Mouse (Mus musculus): ENCODE data around the gene Yy1. TPM values are rescaled to one million over a fixed set of nuclear protein-coding genes. Genes with fewer than 3 reads are reported as not detected.

The Yy1 gene
- polyA plus RNA-seq, 1 experiment = 15.2 TPM

DNA sequence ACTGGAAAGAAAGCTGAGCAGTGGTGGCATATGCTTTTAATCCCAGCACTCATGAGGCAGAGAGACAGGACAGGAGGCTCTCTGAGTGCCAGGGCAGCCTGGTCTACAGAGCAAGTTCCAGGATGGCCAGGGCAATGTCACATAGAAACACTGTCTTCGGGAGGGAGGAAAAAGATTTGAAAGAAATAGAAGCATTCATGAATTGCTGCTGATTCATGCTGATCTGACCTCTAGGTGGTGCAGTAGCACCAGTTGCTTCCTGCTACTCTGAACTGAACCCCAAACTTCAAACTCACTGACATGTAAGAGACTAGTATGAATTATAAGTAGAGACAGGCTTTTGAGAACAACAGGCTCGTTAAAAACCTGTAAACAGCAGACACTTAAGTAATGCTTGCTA is 18.4 kb downstream of the Yy1 start:
- DNase-seq (ENCODE audit: low read depth in 1 of 2, low spot score in 2 of 2) = peak in 1 of 2 experiments; percentile 20
- Histone ChIP-seq H3K27ac (ENCODE audit: insufficient read depth, low read length) (no peak overlapping the region), H3K36me3 (ENCODE audit: control insufficient read depth, insufficient read depth, low read length) (peaks cover 14% of the 10 kb centered on the region), H3K27me3 (ENCODE audit: control insufficient read depth, insufficient read depth, low read length) (no peaks in the 10 kb centered on the region), H3K4me1 (ENCODE audit: control insufficient read depth, insufficient read depth, insufficient read length) (no peaks in the 10 kb centered on the region; the same call in 1 of the 2 replicates), H3K4me3 (ENCODE audit: extremely low read depth, insufficient read depth, insufficient read length) (no peak overlapping the region)
- 14% methylated on average over 2 of the region's 2 CpGs for WGBS
- peak; percentile 34; the same call in 1 of the 2 replicates for TF ChIP-seq CTCF (IDR thresholded peaks at IDR 0.05; ENCODE audit: extremely low read depth, insufficient read depth, insufficient read length, insufficient replicate concordance)
- TF ChIP-seq POLR2A (IDR thresholded peaks at IDR 0.05; ENCODE audit: low read depth, low read length) = no peak

DNA sequence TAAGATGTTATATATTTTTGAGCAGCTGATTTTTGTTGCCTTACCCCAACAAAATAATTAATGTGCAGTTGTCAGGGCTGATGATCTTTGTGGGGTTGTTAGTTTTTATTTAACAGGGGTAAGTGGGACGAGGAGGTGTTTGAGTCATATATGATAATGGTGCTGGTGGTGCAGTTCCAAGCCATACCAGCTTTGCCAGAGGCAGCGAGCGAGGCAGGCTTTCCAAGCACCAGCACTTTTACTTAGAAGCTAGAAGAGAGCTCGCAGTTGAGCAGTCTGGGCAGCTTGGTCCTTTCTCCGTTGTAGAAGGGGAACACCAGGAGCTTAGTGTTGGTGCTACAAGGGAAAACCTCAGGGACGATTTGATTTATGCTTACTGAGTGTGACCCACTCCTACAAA is 19.7 kb downstream of the Yy1 start:
- no peak for TF ChIP-seq POLR2A (IDR thresholded peaks at IDR 0.05; ENCODE audit: low read depth, low read length)
- TF ChIP-seq CTCF (IDR thresholded peaks at IDR 0.05; ENCODE audit: extremely low read depth, insufficient read depth, insufficient read length, insufficient replicate concordance) = no peak
- H3K4me3 ChIP-seq (ENCODE audit: extremely low read depth, insufficient read depth, insufficient read length) = no peak overlapping the region
- WGBS = 86% methylated on average over 6 of the region's 6 CpGs

DNA sequence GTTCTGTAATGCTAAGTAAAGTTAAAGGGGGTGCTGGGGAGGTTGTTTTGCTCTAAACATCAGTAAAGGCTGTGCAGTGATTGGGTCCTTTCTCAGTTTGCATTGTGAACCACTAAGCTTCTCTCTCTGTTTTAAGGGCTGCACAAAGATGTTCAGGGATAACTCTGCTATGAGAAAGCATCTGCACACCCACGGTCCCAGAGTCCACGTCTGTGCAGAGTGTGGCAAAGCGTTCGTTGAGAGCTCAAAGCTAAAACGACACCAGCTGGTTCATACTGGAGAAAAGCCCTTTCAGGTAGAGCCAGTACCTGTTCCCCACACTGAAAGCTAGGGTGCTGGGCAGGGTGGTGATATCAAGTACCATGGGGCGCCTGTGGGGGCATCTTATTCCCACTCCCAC is 21.7 kb downstream of the Yy1 start:
- H3K4me3 ChIP-seq (ENCODE audit: extremely low read depth, insufficient read depth, insufficient read length) = no peak overlapping the region
- TF ChIP-seq POLR2A (IDR thresholded peaks at IDR 0.05; ENCODE audit: low read depth, low read length) = no peak
- no peak for TF ChIP-seq CTCF (IDR thresholded peaks at IDR 0.05; ENCODE audit: extremely low read depth, insufficient read depth, insufficient read length, insufficient replicate concordance)
- no peak overlapping the region for H3K27ac ChIP-seq (ENCODE audit: insufficient read depth, low read length)
- no peak for DNase-seq (ENCODE audit: low read depth in 1 of 2, low spot score in 2 of 2)
- no peaks in the 10 kb centered on the region; the same call in 1 of the 2 replicates for H3K4me1 ChIP-seq (ENCODE audit: control insufficient read depth, insufficient read depth, insufficient read length)
- WGBS = 95% methylated on average over 6 of the region's 6 CpGs
- H3K36me3 ChIP-seq (ENCODE audit: control insufficient read depth, insufficient read depth, low read length) = peaks cover 10% of the 10 kb centered on the region
- no peaks in the 10 kb centered on the region for H3K27me3 ChIP-seq (ENCODE audit: control insufficient read depth, insufficient read depth, low read length)

More for the DNA sequence above, 19.7 kb downstream of the Yy1 start:
- H3K27me3 ChIP-seq (ENCODE audit: control insufficient read depth, insufficient read depth, low read length) = no peaks in the 10 kb centered on the region
- H3K27ac ChIP-seq (ENCODE audit: insufficient read depth, low read length) = no peak overlapping the region
- peaks cover 12% of the 10 kb centered on the region for H3K36me3 ChIP-seq (ENCODE audit: control insufficient read depth, insufficient read depth, low read length)
- no peaks in the 10 kb centered on the region; the same call in 1 of the 2 replicates for H3K4me1 ChIP-seq (ENCODE audit: control insufficient read depth, insufficient read depth, insufficient read length)
- DNase-seq (ENCODE audit: low read depth in 1 of 2, low spot score in 2 of 2) = no peak

DNA sequence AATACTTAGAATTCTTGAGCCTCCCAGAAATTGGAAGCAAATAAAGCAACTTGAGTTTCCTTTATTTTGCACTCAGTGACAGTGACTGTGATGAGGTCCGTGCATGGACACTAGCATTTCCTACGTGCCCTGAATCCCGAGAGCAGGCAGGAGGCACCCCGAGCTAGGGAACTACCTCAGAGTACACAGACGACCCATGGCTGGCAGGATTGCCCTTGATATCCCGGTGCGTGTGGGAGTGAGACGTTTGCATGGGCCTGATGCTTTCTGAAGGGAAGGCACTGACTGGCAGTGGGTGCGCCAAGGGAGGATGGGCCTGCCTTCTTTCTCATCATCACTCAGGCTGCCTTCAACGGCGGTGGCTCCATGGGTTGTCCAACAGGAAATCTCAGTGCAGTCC is 23.8 kb downstream of the Yy1 start:
- Histone ChIP-seq H3K27ac (ENCODE audit: insufficient read depth, low read length) (no peak overlapping the region), H3K4me1 (ENCODE audit: control insufficient read depth, insufficient read depth, insufficient read length) (no peaks in the 10 kb centered on the region), H3K27me3 (ENCODE audit: control insufficient read depth, insufficient read depth, low read length) (no peaks in the 10 kb centered on the region), H3K4me3 (ENCODE audit: extremely low read depth, insufficient read depth, insufficient read length) (no peak overlapping the region), H3K36me3 (ENCODE audit: control insufficient read depth, insufficient read depth, low read length) (peaks cover 10% of the 10 kb centered on the region)
- DNase-seq (ENCODE audit: low read depth in 1 of 2, low spot score in 2 of 2) = no peak
- no peak for TF ChIP-seq POLR2A (IDR thresholded peaks at IDR 0.05; ENCODE audit: low read depth, low read length)
- TF ChIP-seq CTCF (IDR thresholded peaks at IDR 0.05; ENCODE audit: extremely low read depth, insufficient read depth, insufficient read length, insufficient replicate concordance) = no peak
- WGBS = 87% methylated on average over 11 of the region's 11 CpGs

DNA sequence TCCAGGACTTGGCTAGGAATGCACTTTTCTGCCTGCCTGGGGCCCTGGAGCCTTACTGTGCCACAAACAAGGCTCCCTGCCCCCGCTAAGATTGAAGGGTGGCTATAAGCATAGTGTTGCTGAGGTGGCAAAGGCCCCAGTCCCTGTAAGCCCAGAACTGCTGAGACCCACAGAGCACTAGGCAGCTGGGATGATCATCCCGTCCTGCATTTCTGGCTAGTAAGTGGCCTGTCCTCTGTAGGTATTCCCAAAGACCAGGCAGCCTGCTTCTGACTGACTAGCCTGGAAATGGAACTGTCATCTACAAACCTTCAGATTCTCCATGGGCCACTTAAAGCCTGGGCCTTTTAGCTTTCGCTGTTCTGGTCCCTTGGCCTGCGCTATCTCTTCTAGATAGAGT is 27.7 kb downstream of the Yy1 start:
- H3K36me3 ChIP-seq (ENCODE audit: control insufficient read depth, insufficient read depth, low read length) = peaks cover 3% of the 10 kb centered on the region
- no peak for DNase-seq (ENCODE audit: low read depth in 1 of 2, low spot score in 2 of 2)
- H3K27me3 ChIP-seq (ENCODE audit: control insufficient read depth, insufficient read depth, low read length) = no peaks in the 10 kb centered on the region
- no peak for TF ChIP-seq POLR2A (IDR thresholded peaks at IDR 0.05; ENCODE audit: low read depth, low read length)
- no peak for TF ChIP-seq CTCF (IDR thresholded peaks at IDR 0.05; ENCODE audit: extremely low read depth, insufficient read depth, insufficient read length, insufficient replicate concordance)
- no peak overlapping the region for H3K4me3 ChIP-seq (ENCODE audit: extremely low read depth, insufficient read depth, insufficient read length)
- H3K4me1 ChIP-seq (ENCODE audit: control insufficient read depth, insufficient read depth, insufficient read length) = no peaks in the 10 kb centered on the region
- H3K27ac ChIP-seq (ENCODE audit: insufficient read depth, low read length) = no peak overlapping the region
- 94% methylated on average over 4 of the region's 4 CpGs for WGBS

DNA sequence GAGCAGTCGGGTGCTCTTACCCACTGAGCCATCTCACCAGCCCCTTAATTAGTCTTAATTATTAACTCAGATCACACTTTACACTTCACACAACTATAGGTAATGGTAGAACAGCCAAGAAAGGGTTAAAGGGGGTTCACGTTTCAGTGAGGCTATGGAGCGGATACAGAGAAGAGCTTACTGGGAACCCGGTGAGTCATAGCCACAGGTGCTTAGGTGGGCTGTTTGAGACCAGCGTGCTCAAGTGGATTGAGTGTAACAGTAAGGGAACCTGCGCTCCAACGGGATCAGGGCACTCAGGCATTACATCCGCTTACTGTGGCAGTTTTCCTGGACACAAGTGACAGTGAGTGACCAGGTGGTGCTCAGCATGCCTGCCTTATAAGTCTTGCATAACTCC is 30.3 kb downstream of the Yy1 start:
- WGBS = 84% methylated on average over 8 of the region's 8 CpGs
- H3K4me3 ChIP-seq (ENCODE audit: extremely low read depth, insufficient read depth, insufficient read length) = no peak overlapping the region
- H3K36me3 ChIP-seq (ENCODE audit: control insufficient read depth, insufficient read depth, low read length) = peaks cover 5% of the 10 kb centered on the region
- no peak for DNase-seq (ENCODE audit: low read depth in 1 of 2, low spot score in 2 of 2)
- no peaks in the 10 kb centered on the region for H3K4me1 ChIP-seq (ENCODE audit: control insufficient read depth, insufficient read depth, insufficient read length)
- no peak overlapping the region for H3K27ac ChIP-seq (ENCODE audit: insufficient read depth, low read length)
- no peak for TF ChIP-seq CTCF (IDR thresholded peaks at IDR 0.05; ENCODE audit: extremely low read depth, insufficient read depth, insufficient read length, insufficient replicate concordance)
- TF ChIP-seq POLR2A (IDR thresholded peaks at IDR 0.05; ENCODE audit: low read depth, low read length) = no peak
- H3K27me3 ChIP-seq (ENCODE audit: control insufficient read depth, insufficient read depth, low read length) = no peaks in the 10 kb centered on the region

DNA sequence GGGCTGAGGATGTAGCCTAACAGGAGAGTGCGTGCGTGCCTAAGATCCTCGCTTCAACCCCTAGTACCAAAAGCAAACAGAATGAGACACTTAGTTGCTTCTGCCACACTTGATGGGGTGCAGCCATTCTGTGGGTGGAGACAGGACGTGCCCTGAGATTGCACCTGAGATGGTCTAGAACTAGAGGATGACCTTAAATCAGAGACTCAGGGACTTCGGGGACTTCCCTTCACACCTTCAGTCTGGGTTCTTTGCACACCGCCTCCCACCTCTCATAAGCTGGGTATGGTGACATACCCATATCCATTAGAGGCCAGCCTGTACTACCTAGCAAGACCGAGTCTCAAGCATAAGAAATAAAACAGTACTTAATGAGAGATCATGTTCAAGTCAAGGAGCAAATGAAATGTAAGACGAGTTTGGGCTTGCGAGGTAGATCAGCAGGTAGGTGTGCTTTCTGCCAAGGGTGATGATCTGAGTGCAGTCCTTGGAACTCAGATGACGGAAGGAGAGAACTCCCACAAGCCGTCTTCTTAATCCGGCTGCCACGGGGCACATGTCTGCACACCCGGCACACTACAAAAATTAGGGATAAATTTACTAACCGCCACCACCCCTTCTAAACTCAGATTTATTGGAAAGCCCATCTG is 31.6 kb downstream of the Yy1 start:
- 92% methylated on average over 15 of the region's 15 CpGs for WGBS
- no peak overlapping the region for H3K27ac ChIP-seq (ENCODE audit: insufficient read depth, low read length)
- no peaks in the 10 kb centered on the region for H3K4me1 ChIP-seq (ENCODE audit: control insufficient read depth, insufficient read depth, insufficient read length)
- no peak for DNase-seq (ENCODE audit: low read depth in 1 of 2, low spot score in 2 of 2)
- TF ChIP-seq POLR2A (IDR thresholded peaks at IDR 0.05; ENCODE audit: low read depth, low read length) (no peak), CTCF (IDR thresholded peaks at IDR 0.05; ENCODE audit: extremely low read depth, insufficient read depth, insufficient read length, insufficient replicate concordance) (no peak)
- no peaks in the 10 kb centered on the region for H3K27me3 ChIP-seq (ENCODE audit: control insufficient read depth, insufficient read depth, low read length)
- H3K36me3 ChIP-seq (ENCODE audit: control insufficient read depth, insufficient read depth, low read length) = 0 out of 2 replicates have a peak, but pooled peaks cover 5% of the 10 kb centered on the region
- H3K4me3 ChIP-seq (ENCODE audit: extremely low read depth, insufficient read depth, insufficient read length) = no peak overlapping the region
